Mouse (Mus musculus) forebrain, embryonic 10.5 days (tissue): ENCODE data around the gene Dedd. TPM values are rescaled to one million over a fixed set of nuclear protein-coding genes. Genes with fewer than 3 reads are reported as not detected.
A peak's percentile ranks its signal among the peaks of the same experiment; 100 is the strongest.

ENCODE experiments used
- DNase-seq: peaks from one replicate; pipeline ENCODE4 v3.0.0-alpha.2; 2017; ENCODE audit warnings: low spot score; ENCODE audit errors: extremely low spot score
- H3K27ac ChIP-seq: fragments of 300-500 bp; sonication (generic); 2 replicates; pipeline ENCODE4 v1.5.1; 2016; ENCODE audit warnings: mild to moderate bottlenecking
- H3K27me3 ChIP-seq: fragments of 300-500 bp; sonication (generic); 2 replicates; pipeline ENCODE4 v1.6.1; 2016; ENCODE audit warnings: mild to moderate bottlenecking; ENCODE audit not compliant: poor library complexity, severe bottlenecking
- H3K36me3 ChIP-seq: fragments of 300-500 bp; sonication (generic); replicated peaks from 2 replicates; pipeline ENCODE4 v1.6.1; 2016; ENCODE audit warnings: mild to moderate bottlenecking, moderate library complexity
- H3K4me1 ChIP-seq: fragments of 300-500 bp; sonication (generic); 2 replicates; pipeline ENCODE4 v1.6.1; 2016
- H3K4me3 ChIP-seq: fragments of 300-500 bp; sonication (generic); 2 replicates; pipeline ENCODE4 v1.5.1; 2016; ENCODE audit warnings: mild to moderate bottlenecking, moderate library complexity
- H3K9me3 ChIP-seq: fragments of 300-500 bp; sonication (generic); 2 replicates; pipeline ENCODE4 v1.6.1; 2016; ENCODE audit warnings: mild to moderate bottlenecking, moderate library complexity
- WGBS: fragments of 180-500 bp; shearing (Covaris S2); methylation state at CpG from one replicate; pipeline ENCODE4 v1.1.7; 2016; 5-methylcytosine and 5-hydroxymethylcytosine counted together
- polyA plus RNA-seq: library from polyadenylated mRNA; unstranded; fragments of >200 nt; fragmentation: Nextera tagmentation; extraction: Ambion mirVana; gene quantifications from 2 replicates; pipeline ENCODE4 v1.2.1, GENCODE M21; 2016

Dedd gene
- polyA plus RNA-seq, 1 experiment from 2014 or later = 46.5 TPM

DNA sequence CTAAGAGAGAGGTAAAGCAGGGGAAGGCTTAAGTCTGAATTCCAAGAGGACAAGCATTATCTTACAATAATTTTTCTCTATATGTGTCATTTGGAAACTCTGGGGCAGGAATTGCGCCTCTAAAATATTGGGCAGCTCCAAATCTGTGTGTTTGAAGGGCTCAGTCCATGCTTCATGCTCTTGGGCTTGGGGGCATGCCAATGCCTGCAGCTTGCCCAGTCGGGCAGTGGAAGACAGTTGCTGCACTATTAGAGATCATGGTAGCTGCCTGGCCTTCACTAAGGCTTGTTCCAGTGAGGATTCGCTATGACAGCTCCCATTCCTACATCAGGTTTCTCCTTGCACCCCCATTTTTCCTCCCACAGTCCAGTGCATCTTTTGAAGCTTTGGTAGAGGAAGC lies 19.7 kb downstream of the Dedd start:
- 94% methylated on average over 3 of the region's 3 CpGs for WGBS
- no peak overlapping the region for H3K4me3 ChIP-seq

GRCm38 (mm10) chr1:171349210-171349609 lies 20.3 kb downstream of the Dedd start:
- DNase-seq = no peak
- 94% methylated on average over 2 of the region's 2 CpGs for WGBS
- Histone ChIP-seq H3K4me3 (no peak overlapping the region), H3K27ac (no peak overlapping the region), H3K36me3 (peaks cover 12% of the 10 kb centered on the region), H3K4me1 (peaks cover 29% of the 10 kb centered on the region), H3K9me3 (peaks cover 7% of the 10 kb centered on the region), H3K27me3 (no peaks in the 10 kb centered on the region)

More for the DNA sequence above, 19.7 kb downstream of the Dedd start:
- Histone ChIP-seq H3K27me3 (no peaks in the 10 kb centered on the region), H3K4me1 (peaks cover 32% of the 10 kb centered on the region), H3K36me3 (peaks cover 14% of the 10 kb centered on the region), H3K27ac (no peak overlapping the region), H3K9me3 (peaks cover 7% of the 10 kb centered on the region)
- DNase-seq = no peak

DNA sequence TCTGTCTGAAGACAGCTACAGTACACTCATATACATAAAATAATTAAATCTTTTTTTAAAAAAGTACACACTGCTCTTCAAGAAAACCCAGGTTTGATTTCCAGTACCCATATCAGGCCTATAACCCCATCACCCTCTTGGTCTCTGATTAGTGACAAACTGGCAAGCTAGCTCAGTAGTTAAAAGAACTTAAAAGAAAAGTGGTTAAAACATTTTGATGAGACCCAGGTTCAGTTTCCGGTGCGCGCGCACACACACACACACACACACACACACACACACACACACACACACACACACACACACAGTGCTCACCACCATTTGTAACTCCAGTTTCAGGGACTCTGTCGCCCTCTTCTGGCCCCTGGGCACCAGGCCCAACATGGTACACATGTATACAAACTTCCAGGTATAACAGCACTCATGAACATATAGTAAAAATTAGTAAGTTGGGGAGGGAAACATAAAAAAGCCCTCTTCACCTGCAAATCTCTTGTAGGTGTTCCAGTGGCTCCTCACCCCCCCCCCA lies 26.9 kb downstream of the Dedd start:
- Histone ChIP-seq H3K27me3 (no peaks in the 10 kb centered on the region), H3K27ac (no peak overlapping the region), H3K36me3 (peaks cover 45% of the 10 kb centered on the region), H3K4me3 (no peak overlapping the region), H3K4me1 (peaks cover 12% of the 10 kb centered on the region), H3K9me3 (peaks cover 7% of the 10 kb centered on the region; the same call in 1 of the 2 replicates)
- DNase-seq = peak; percentile 32
- WGBS = 77% methylated on average over 5 of the region's 5 CpGs

- Histone ChIP-seq H3K4me3 (no peak overlapping the region), H3K9me3 (peaks cover 7% of the 10 kb centered on the region; the same call in 1 of the 2 replicates), H3K4me1 (peaks cover 19% of the 10 kb centered on the region), H3K36me3 (peaks cover 45% of the 10 kb centered on the region), H3K27ac (no peak overlapping the region), H3K27me3 (no peaks in the 10 kb centered on the region)
- 95% methylated on average over 2 of the region's 2 CpGs for WGBS
- DNase-seq = no peak
Observed at GRCm38 (mm10) chr1:171356814-171357213, 27.9 kb downstream of the Dedd start.

DNA sequence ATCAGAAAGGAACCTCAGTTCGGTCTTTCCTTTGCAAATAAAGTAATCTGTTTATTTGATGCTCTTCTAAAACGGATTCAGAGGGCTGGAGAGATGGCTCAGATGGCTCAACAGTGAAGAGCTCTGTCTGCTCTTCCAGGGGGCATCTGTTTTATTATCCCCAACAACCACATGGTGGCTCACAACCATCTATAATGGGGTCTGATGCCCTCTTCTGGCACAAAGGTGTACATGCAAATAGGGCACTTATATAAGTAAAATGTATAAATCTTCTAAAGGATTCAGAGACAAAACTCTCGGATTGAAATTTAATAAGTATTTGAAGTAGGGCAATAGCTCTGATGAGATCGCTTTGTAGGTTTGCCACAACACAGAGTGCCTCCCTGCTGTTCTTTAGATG lies 29.5 kb downstream of the Dedd start:
- Histone ChIP-seq H3K27ac (no peak overlapping the region), H3K36me3 (peaks cover 45% of the 10 kb centered on the region), H3K4me3 (no peak overlapping the region), H3K9me3 (peaks cover 7% of the 10 kb centered on the region; the same call in 1 of the 2 replicates), H3K27me3 (no peaks in the 10 kb centered on the region), H3K4me1 (peaks cover 21% of the 10 kb centered on the region)
- 84% methylated on average over 4 of the region's 4 CpGs for WGBS
- no peak for DNase-seq

DNA sequence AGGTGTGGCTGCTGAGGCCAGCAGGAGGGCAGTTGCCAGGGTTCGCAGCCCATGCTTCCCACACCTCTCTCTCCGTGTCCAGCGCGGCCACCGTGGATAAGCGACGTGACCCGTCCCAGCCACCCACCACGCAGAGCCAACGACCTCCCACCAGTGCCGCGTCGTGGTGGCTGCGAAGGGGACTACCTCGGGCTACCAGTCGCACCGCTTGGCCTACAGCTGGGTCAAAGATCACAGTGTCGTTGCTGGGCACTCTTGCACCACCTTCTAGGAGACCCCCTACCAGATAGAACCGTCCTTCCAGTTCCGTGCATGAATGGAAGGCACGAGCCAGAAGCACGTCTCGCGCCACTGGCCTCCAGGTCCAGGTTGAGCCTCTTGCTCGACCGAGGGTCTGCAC lies 31.3 kb downstream of the Dedd start:
- Histone ChIP-seq H3K36me3 (peaks cover 40% of the 10 kb centered on the region), H3K27me3 (no peaks in the 10 kb centered on the region), H3K4me1 (peaks cover 21% of the 10 kb centered on the region), H3K9me3 (peaks cover 7% of the 10 kb centered on the region; the same call in 1 of the 2 replicates), H3K27ac (peak overlapping the region; percentile 82), H3K4me3 (peak overlapping the region; percentile 55)
- 3% methylated on average over 26 of the region's 26 CpGs for WGBS
- DNase-seq = peak; percentile 46

GRCm38 (mm10) chr1:171360656-171361055 lies 31.7 kb downstream of the Dedd start, which contains the start of gene Klhdc9:
TSS of gene Klhdc9 (minus strand) at chr1:171360798.
- Histone ChIP-seq H3K27me3 (no peaks in the 10 kb centered on the region), H3K4me3 (peak within 1 kb of the TSS; percentile 55), H3K9me3 (peaks cover 7% of the 10 kb centered on the region; the same call in 1 of the 2 replicates), H3K36me3 (peaks cover 40% of the 10 kb centered on the region), H3K27ac (peak within 1 kb of the TSS; percentile 82), H3K4me1 (peaks cover 21% of the 10 kb centered on the region)
- WGBS = under 1% methylated on average over 21 of the region's 21 CpGs
- DNase-seq = peak; percentile 96

DNA sequence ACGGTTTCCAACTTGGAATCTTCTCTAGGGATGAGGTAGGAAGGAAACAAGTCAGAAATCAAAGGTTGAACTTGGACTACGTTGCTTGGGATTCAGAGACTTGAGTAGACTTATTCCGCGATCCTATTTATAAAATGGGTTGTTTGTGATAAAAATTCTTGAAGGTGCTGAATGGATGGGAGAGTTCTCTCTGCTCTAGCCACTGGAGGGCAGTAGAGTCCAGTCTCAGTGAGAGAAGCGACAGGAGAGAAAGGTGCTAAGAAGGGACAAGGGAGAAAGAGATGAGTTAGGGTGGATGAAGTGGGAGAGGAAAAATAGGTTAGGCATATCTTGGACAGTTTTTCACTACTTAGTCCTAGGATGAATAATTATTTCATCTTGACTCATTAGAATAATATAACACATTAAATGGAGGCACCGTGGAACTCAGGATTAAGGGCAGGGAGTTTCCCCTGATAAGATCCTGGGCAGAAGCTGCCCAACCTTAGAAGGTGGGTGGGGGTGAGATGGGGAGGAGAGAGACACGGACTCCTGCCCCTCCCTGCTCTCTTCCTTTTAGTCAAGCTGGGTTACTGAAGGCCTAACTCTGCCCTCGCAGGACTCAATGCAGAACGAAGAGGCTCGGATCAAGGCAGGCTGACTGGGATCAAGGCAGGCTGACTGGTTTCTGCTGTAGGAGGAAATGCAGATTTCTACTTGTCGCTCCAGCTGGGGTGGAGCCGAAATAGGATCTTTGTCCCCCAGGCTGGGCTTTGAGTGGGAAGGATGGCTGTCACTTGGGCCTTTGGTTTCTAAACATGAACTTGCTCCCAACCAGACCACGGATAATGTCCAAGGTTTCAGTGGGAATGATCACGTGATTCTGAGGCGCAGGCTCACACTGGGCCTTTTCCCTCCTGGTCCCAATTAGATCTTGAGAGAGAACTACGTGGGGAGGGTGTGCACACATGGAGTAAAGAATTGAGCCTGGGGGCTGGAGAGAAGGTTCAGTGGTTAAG lies 32.5 kb downstream of the Dedd start:
- Histone ChIP-seq H3K27me3 (no peaks in the 10 kb centered on the region), H3K27ac (peak overlapping the region; percentile 82), H3K4me3 (peak overlapping the region; percentile 55), H3K36me3 (peaks cover 33% of the 10 kb centered on the region), H3K9me3 (peaks cover 5% of the 10 kb centered on the region; the same call in 1 of the 2 replicates), H3K4me1 (peaks cover 21% of the 10 kb centered on the region)
- peak; percentile 63 for DNase-seq
- whole genome bisulfite sequencing = 31% methylated on average over 16 of the region's 16 CpGs

- peaks cover under 1% of the 10 kb centered on the region; the same call in 1 of the 2 replicates for H3K27me3 ChIP-seq
- no peak overlapping the region for H3K4me3 ChIP-seq
- no peak for DNase-seq
- no peaks in the 10 kb centered on the region for H3K9me3 ChIP-seq
- WGBS = 78% methylated on average over 7 of the region's 7 CpGs
- H3K27ac ChIP-seq = no peak overlapping the region
- H3K36me3 ChIP-seq = no peaks in the 10 kb centered on the region
- peaks cover 22% of the 10 kb centered on the region for H3K4me1 ChIP-seq
Observed at GRCm38 (mm10) chr1:171365934-171366333, 37.0 kb downstream of the Dedd start.

GRCm38 (mm10) chr1:171369845-171370556 lies 41.1 kb downstream of the Dedd start, which contains the start of gene Nectin4:
TSS of gene Nectin4 (plus strand) at chr1:171370099.
- peaks cover 36% of the 10 kb centered on the region for H3K4me1 ChIP-seq
- no peak for DNase-seq
- H3K36me3 ChIP-seq = no peaks in the 10 kb centered on the region
- no peak within 1 kb of the TSS for H3K4me3 ChIP-seq
- H3K27me3 ChIP-seq = peaks cover 14% of the 10 kb centered on the region
- no peaks in the 10 kb centered on the region for H3K9me3 ChIP-seq
- no peak within 1 kb of the TSS for H3K27ac ChIP-seq
- WGBS = 34% methylated on average over 20 of the region's 20 CpGs

GRCm38 (mm10) chr1:171372880-171373279 lies 43.9 kb downstream of the Dedd start:
- H3K27ac ChIP-seq = no peak overlapping the region
- H3K4me1 ChIP-seq = peaks cover 39% of the 10 kb centered on the region
- DNase-seq = no peak
- H3K4me3 ChIP-seq = no peak overlapping the region
- 38% methylated on average over 3 of the region's 3 CpGs for WGBS
- no peaks in the 10 kb centered on the region for H3K9me3 ChIP-seq
- H3K36me3 ChIP-seq = no peaks in the 10 kb centered on the region
- H3K27me3 ChIP-seq = peaks cover 14% of the 10 kb centered on the region

DNA sequence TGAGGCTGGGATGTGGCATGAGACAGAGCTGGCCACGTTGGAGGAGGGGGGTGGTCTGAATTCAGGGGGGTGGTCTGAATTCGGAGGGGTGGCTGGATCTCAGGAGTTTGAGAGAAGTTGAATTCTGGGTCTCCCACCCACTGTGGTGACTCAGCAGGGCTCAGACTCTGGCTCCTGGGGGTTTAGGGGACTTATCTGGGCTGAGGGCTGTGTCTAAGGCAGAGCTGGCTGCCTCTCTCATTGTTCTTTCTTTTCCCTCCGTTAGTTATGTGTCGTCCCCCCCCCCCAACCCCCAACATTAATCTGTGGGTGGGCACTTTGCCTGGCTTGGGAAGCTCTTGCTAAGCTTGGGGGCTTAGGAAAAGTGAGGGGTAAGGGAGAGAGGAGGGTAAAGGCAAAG lies 45.0 kb downstream of the Dedd start:
- peak; percentile 22 for DNase-seq

More for the DNA sequence above, 45.0 kb downstream of the Dedd start:
- Histone ChIP-seq H3K4me3 (no peak overlapping the region), H3K4me1 (peaks cover 35% of the 10 kb centered on the region), H3K9me3 (no peaks in the 10 kb centered on the region), H3K36me3 (no peaks in the 10 kb centered on the region), H3K27me3 (peaks cover 24% of the 10 kb centered on the region), H3K27ac (peak overlapping the region; percentile 75)
- WGBS = 3% methylated on average over 4 of the region's 4 CpGs
